ENCODE assay signal across 15 mouse cellular contexts in the genomic region with DNA sequence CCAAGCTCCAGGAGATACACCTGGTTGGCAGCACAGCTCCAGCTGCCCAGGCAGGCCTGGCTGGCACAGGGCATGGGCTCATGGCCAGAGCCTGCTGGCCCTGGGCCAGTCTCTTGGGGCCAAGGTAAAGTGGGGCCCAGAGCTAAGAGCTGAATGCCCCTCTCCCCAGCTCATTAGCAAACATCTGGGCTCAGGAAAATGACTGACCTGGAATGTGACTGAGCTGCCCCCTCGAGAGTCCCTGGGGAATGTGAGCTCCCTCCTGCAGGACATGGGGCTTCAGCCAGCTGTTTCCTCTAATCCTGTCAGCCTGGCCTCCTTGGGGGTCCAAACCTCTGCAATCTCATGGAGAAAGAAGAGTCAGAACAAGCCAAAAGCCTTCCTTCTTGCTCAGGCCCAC. TPM values are rescaled to one million over a fixed set of nuclear protein-coding genes. Genes with fewer than 3 reads are reported as not detected.
DNase-seq lines count a peak whose midpoint lies in the region; ATAC-seq lines count a peak whose summit lies in the region.
"Had no signal": no experiment of that assay in that cellular context is flagged by ENCODE, and none has a peak within 500 bp of the region (broad histone marks: within the 10 kb centered on the region; RNA-seq: fewer than 3 reads in every experiment).

No protein-coding gene starts in this region.

- no peak for ATAC-seq in limb, embryonic 15.5 days (ENCODE audit: insufficient number of reproducible peaks, low FRiP score, low TSS enrichment, low read depth)
- ATAC-seq in stomach, embryonic 14.5 days (ENCODE audit: insufficient number of reproducible peaks, insufficient read depth, low FRiP score, low read depth): no peak
- no peak for ATAC-seq in hindbrain, embryonic 16.5 days

- H3K4me3 ChIP-seq in limb, embryonic 15.5 days: no peak overlapping the region
- H3K4me3 ChIP-seq in limb, embryonic 10.5 days: no peak overlapping the region
- H3K4me3 ChIP-seq in stomach, embryonic 14.5 days (ENCODE audit: low read depth, low read length): no peak overlapping the region
- H3K4me3 ChIP-seq in hindbrain, embryonic 16.5 days (ENCODE audit: low read length): no peak overlapping the region
- H3K4me3 ChIP-seq: forebrain, embryonic 10.5 days; heart, adult 2 months; neural tube, embryonic 15.5 days had no signal

- H3K9me3 ChIP-seq in limb, embryonic 15.5 days: no peaks in the 10 kb centered on the region
- no peaks in the 10 kb centered on the region for H3K9me3 ChIP-seq in limb, embryonic 10.5 days (replicated peaks)
- H3K9me3 ChIP-seq in stomach, embryonic 14.5 days (ENCODE audit: control insufficient read depth, low read depth, low read length): 0 out of 2 replicates have a peak, but pooled peaks cover 2% of the 10 kb centered on the region
- no peaks in the 10 kb centered on the region for H3K9me3 ChIP-seq in hindbrain, embryonic 16.5 days (ENCODE audit: control insufficient read depth, low read length)
- H3K9me3 ChIP-seq: neural tube, embryonic 15.5 days had no signal

- peak overlapping the region; percentile 8; the same call in 1 of the 2 replicates for H3K27ac ChIP-seq in limb, embryonic 15.5 days
- H3K27ac ChIP-seq in limb, embryonic 10.5 days: no peak overlapping the region
- peak overlapping the region; percentile 21; the same call in 1 of the 2 replicates for H3K27ac ChIP-seq in stomach, embryonic 14.5 days (ENCODE audit: low read length)
- no peak overlapping the region for H3K27ac ChIP-seq in hindbrain, embryonic 16.5 days (ENCODE audit: low read depth, low read length)
- H3K27ac ChIP-seq: forebrain, embryonic 10.5 days; heart, adult 2 months; neural tube, embryonic 15.5 days had no signal

- H3K36me3 ChIP-seq in limb, embryonic 15.5 days: no peaks in the 10 kb centered on the region
- H3K36me3 ChIP-seq in limb, embryonic 10.5 days: no peaks in the 10 kb centered on the region
- no peaks in the 10 kb centered on the region for H3K36me3 ChIP-seq in stomach, embryonic 14.5 days (ENCODE audit: control insufficient read depth, insufficient read depth, low read length)
- H3K36me3 ChIP-seq in hindbrain, embryonic 16.5 days (ENCODE audit: control insufficient read depth, insufficient read depth, low read length): no peaks in the 10 kb centered on the region
- H3K36me3 ChIP-seq: forebrain, embryonic 10.5 days; neural tube, embryonic 15.5 days had no signal

- no peak overlapping the region for H3K4me2 ChIP-seq in limb, embryonic 15.5 days
- H3K4me2 ChIP-seq in stomach, embryonic 14.5 days (replicated peaks; ENCODE audit: low read depth, low read length): no peak overlapping the region
- no peak overlapping the region for H3K4me2 ChIP-seq in hindbrain, embryonic 16.5 days (ENCODE audit: low read length)
- H3K4me2 ChIP-seq: liver, embryonic 11.5 days; neural tube, embryonic 15.5 days had no signal

- peaks cover 41% of the 10 kb centered on the region for H3K4me1 ChIP-seq in limb, embryonic 15.5 days
- H3K4me1 ChIP-seq in limb, embryonic 10.5 days: peaks cover 33% of the 10 kb centered on the region
- H3K4me1 ChIP-seq in stomach, embryonic 14.5 days (ENCODE audit: control insufficient read depth, insufficient read depth, low read length): peaks cover 17% of the 10 kb centered on the region; the same call in 1 of the 2 replicates
- peaks cover 17% of the 10 kb centered on the region for H3K4me1 ChIP-seq in hindbrain, embryonic 16.5 days (ENCODE audit: control insufficient read depth, insufficient read depth, low read depth, low read length)

- H3K27me3 ChIP-seq in limb, embryonic 15.5 days: peaks cover 13% of the 10 kb centered on the region
- peaks cover 52% of the 10 kb centered on the region for H3K27me3 ChIP-seq in limb, embryonic 10.5 days (ENCODE audit: low read depth, poor library complexity, severe bottlenecking)
- peaks cover 2% of the 10 kb centered on the region; the same call in 1 of the 2 replicates for H3K27me3 ChIP-seq in stomach, embryonic 14.5 days (ENCODE audit: control insufficient read depth, insufficient read depth, low read length)
- peaks cover 19% of the 10 kb centered on the region for H3K27me3 ChIP-seq in hindbrain, embryonic 16.5 days (replicated peaks; ENCODE audit: control insufficient read depth, insufficient read depth, low read length)
- H3K27me3 ChIP-seq: CH12.LX had no signal

- 13% methylated on average over 1 of the region's 1 CpGs for WGBS in limb, embryonic 15.5 days
- WGBS in limb, embryonic 10.5 days: 17% methylated on average over 1 of the region's 1 CpGs
- 19% methylated on average over 1 of the region's 1 CpGs for WGBS in stomach, embryonic 14.5 days
- WGBS in hindbrain, embryonic 16.5 days: 14% methylated on average over 1 of the region's 1 CpGs

- no peak overlapping the region for H3K9ac ChIP-seq in limb, embryonic 15.5 days
- H3K9ac ChIP-seq in stomach, embryonic 14.5 days (replicated peaks; ENCODE audit: low read depth, low read length): no peak overlapping the region
- H3K9ac ChIP-seq in hindbrain, embryonic 16.5 days (ENCODE audit: low read depth, low read length): no peak overlapping the region
- H3K9ac ChIP-seq: neural tube, embryonic 15.5 days had no signal

- DNase-seq in limb, embryonic 10.5 days (ENCODE audit: low spot score): no peak
- peak; percentile 70 to 74 for DNase-seq in kidney, adult 8-10 months
- peak; percentile 72 to 89 for DNase-seq in kidney, postnatal 36 days
- DNase-seq in spleen, postnatal 36 days (ENCODE audit: low spot score in 2 of 2): no peak
- DNase-seq: cerebellum, adult 11 months; embryo, embryonic 11 days; heart, adult 2 months; heart, postnatal 36 days had no signal

RNA-seq across cellular contexts. Expression of a gene that starts 2.6 kb away (rescaled TPM):
- polyA plus RNA-seq in limb, embryonic 15.5 days (2015; fragmentation: Nextera tagmentation; extraction: Ambion mirVana): 148 and 155 TPM in 2 replicates
- 12.5 and 28.7 TPM in 2 replicates for polyA plus RNA-seq in limb, embryonic 10.5 days (2016; fragmentation: Nextera tagmentation; extraction: Ambion mirVana)
- polyA plus RNA-seq in stomach, embryonic 14.5 days (2014; fragmentation: Nextera tagmentation; extraction: Ambion mirVana): 42.9 and 49.7 TPM in 2 replicates
- polyA plus RNA-seq in hindbrain, embryonic 16.5 days (2015; fragmentation: Nextera tagmentation; extraction: Ambion mirVana): 43.7 and 57.7 TPM in 2 replicates

RNA-seq across cellular contexts. Expression of a gene that starts 20.0 kb away (rescaled TPM):
- 0.15 TPM in 1 of 2 replicates, not detected in the other for polyA plus RNA-seq in limb, embryonic 15.5 days (2015; fragmentation: Nextera tagmentation; extraction: Ambion mirVana)
- not detected in 2 replicates for polyA plus RNA-seq in limb, embryonic 10.5 days (2016; fragmentation: Nextera tagmentation; extraction: Ambion mirVana)
- not detected in 2 replicates for polyA plus RNA-seq in stomach, embryonic 14.5 days (2014; fragmentation: Nextera tagmentation; extraction: Ambion mirVana)
- 0.64 and 0.66 TPM in 2 replicates for polyA plus RNA-seq in hindbrain, embryonic 16.5 days (2015; fragmentation: Nextera tagmentation; extraction: Ambion mirVana)
- polyA plus RNA-seq: heart, adult 2 months; liver, embryonic 11.5 days had no signal

RNA-seq across cellular contexts. Expression of a gene that starts 35.5 kb away (rescaled TPM):
- 428 and 467 TPM in 2 replicates for polyA plus RNA-seq in limb, embryonic 15.5 days (2015; fragmentation: Nextera tagmentation; extraction: Ambion mirVana)
- 393 and 402 TPM in 2 replicates for polyA plus RNA-seq in limb, embryonic 10.5 days (2016; fragmentation: Nextera tagmentation; extraction: Ambion mirVana)
- polyA plus RNA-seq in stomach, embryonic 14.5 days (2014; fragmentation: Nextera tagmentation; extraction: Ambion mirVana): 477 and 482 TPM in 2 replicates
- polyA plus RNA-seq in hindbrain, embryonic 16.5 days (2015; fragmentation: Nextera tagmentation; extraction: Ambion mirVana): 342 and 378 TPM in 2 replicates

Comparison
In these comparisons a context has a peak if more than half of its experiments do, and no peak if none do; other contexts are left out.
1. H3K27ac ChIP-seq: peak in limb, embryonic 15.5 days (single experiment) and stomach, embryonic 14.5 days (single experiment); none in limb, embryonic 10.5 days (single experiment) and hindbrain, embryonic 16.5 days (single experiment).
2. DNase-seq: peak in kidney, adult 8-10 months (2 of 2) and kidney, postnatal 36 days (2 of 2); none in limb, embryonic 10.5 days (single experiment) and spleen, postnatal 36 days (0 of 2).